Comparison of ENCODE assay signal across 12 mouse cellular contexts in the genomic region with DNA sequence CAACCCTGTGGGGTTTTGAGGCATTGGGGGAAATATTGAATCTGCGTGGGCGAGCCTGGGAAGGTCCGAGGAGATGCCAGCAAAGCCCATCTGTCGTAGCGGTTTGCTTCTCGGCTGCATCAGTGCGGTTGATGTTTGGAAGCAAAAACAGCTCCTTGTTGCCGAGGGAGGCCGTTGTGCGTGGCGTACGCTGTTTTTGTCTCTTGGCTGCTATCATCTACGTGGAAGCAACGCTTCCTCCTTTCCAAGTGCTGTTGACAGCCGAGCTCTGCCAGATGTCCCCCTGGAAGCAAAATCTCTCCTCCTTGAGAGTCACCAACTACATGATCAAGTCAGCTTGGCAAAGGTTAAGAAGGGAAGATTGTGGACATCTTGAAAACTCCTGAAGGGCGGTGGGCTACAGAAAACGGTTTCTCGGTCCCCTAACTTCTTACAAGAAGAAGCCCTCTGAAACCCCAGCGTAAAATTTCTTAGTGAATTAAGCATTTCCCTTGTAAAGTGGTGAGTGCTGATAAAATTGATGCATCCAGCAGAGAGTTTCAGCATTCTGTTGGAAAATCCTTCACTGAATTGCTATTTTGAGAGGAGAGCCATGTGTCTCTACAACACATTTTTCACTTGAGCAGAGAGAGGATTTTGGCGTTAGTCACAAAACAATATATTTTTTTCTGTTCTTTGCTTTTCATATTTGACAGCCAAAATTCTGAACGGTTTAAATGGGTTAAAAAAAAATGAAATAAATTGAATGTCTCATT. TPM values are rescaled to one million over a fixed set of nuclear protein-coding genes. Genes with fewer than 3 reads are reported as not detected.
DNase-seq lines count a peak whose midpoint lies in the region; ATAC-seq lines count a peak whose summit lies in the region.
"Had no signal": no experiment of that assay in that cellular context is flagged by ENCODE, and none has a peak within 500 bp of the region (broad histone marks: within the 10 kb centered on the region; RNA-seq: fewer than 3 reads in every experiment).

No protein-coding gene starts in this region.

- no peak for DNase-seq in heart, embryonic 10.5 days (ENCODE audit: low spot score)
- peak; percentile 64 to 76 for DNase-seq in cerebellum, postnatal 14 days
- DNase-seq in layer of hippocampus, adult 9-11 months, result peak; percentile 86
- DNase-seq in right cerebral cortex, postnatal 14 days, result peak; percentile 52
- DNase-seq in spleen, postnatal 4 days (ENCODE audit: low spot score in 2 of 2), result no peak
- DNase-seq in thymus, postnatal 14 days, result no peak
- DNase-seq in liver, result no peak
- DNase-seq: lung, adult 18-20 months had no signal

- WGBS in heart, embryonic 14.5 days, result 48% methylated on average over 21 of the region's 21 CpGs
- WGBS in heart, embryonic 10.5 days, result 65% methylated on average over 21 of the region's 21 CpGs

- H3K27me3 ChIP-seq in heart, embryonic 14.5 days (ENCODE audit: control insufficient read depth, insufficient read depth, low read length), result no peaks in the 10 kb centered on the region
- H3K27me3 ChIP-seq in heart, embryonic 10.5 days (ENCODE audit: insufficient read depth, poor library complexity, severe bottlenecking), result no peaks in the 10 kb centered on the region

- peak overlapping the region; percentile 1 to 44; a peak in 2 of 4 replicates for H3K27ac ChIP-seq in heart, embryonic 14.5 days (replicated peaks in 1 of 2; ENCODE audit: control insufficient read depth in 1 of 2, insufficient read depth in 1 of 2, low read depth in 2 of 2, low read length in 2 of 2)
- H3K27ac ChIP-seq in heart, embryonic 10.5 days, result no peak overlapping the region

- no peak for ATAC-seq in heart, embryonic 14.5 days (ENCODE audit: insufficient number of reproducible peaks, insufficient read depth, low FRiP score, low read depth)

- no peak overlapping the region for H3K4me3 ChIP-seq in heart, embryonic 14.5 days (ENCODE audit: control insufficient read depth in 1 of 2, insufficient read depth in 1 of 2, low read depth in 1 of 2, low read length in 2 of 2)
- H3K4me3 ChIP-seq in heart, embryonic 10.5 days, result no peak overlapping the region
- H3K4me3 ChIP-seq: myocyte had no signal

- peaks cover 71% of the 10 kb centered on the region for H3K36me3 ChIP-seq in heart, embryonic 14.5 days (ENCODE audit: control insufficient read depth, insufficient read depth, low read length)
- H3K36me3 ChIP-seq in heart, embryonic 10.5 days, result peaks cover 69% of the 10 kb centered on the region

- no peak overlapping the region for H3K4me2 ChIP-seq in heart, embryonic 14.5 days (ENCODE audit: low read length)

- no peak overlapping the region for H3K9ac ChIP-seq in heart, embryonic 14.5 days (ENCODE audit: low read length)

- no peaks in the 10 kb centered on the region for H3K9me3 ChIP-seq in heart, embryonic 14.5 days (ENCODE audit: control insufficient read depth, low read length)
- no peaks in the 10 kb centered on the region for H3K9me3 ChIP-seq in heart, embryonic 10.5 days

- H3K4me1 ChIP-seq in heart, embryonic 14.5 days (ENCODE audit: control insufficient read depth in 2 of 2, insufficient read depth in 2 of 2, low read length in 2 of 2), result peaks cover 5 to 15% of the 10 kb centered on the region in 2 experiments; a peak in 3 of 4 replicates
- H3K4me1 ChIP-seq in heart, embryonic 10.5 days, result peaks cover 5% of the 10 kb centered on the region; the same call in 1 of the 2 replicates

RNA-seq across cellular contexts. Expression of a gene that starts 46.8 kb away (rescaled TPM):
- polyA plus RNA-seq in heart, embryonic 14.5 days (2014; fragmentation: Nextera tagmentation; extraction: Ambion mirVana), result not detected in 2 replicates
- 0.08 and 0.30 TPM in 2 replicates for polyA plus RNA-seq in heart, embryonic 10.5 days (2016; fragmentation: Nextera tagmentation; extraction: Ambion mirVana)
- polyA plus RNA-seq: gonadal fat pad, adult 2 months; kidney, embryonic 16.5 days; myocyte had no signal

Comparison
In these comparisons a context has a peak if more than half of its experiments do, and no peak if none do; other contexts are left out.
1. DNase-seq: peak in cerebellum, postnatal 14 days (2 of 2), layer of hippocampus, adult 9-11 months (single experiment) and right cerebral cortex, postnatal 14 days (single experiment); none in heart, embryonic 10.5 days (single experiment), spleen, postnatal 4 days (0 of 2), thymus, postnatal 14 days (single experiment) and liver (single experiment).